7 mouse cellular contexts compared by ENCODE assay signal in the genomic region with DNA sequence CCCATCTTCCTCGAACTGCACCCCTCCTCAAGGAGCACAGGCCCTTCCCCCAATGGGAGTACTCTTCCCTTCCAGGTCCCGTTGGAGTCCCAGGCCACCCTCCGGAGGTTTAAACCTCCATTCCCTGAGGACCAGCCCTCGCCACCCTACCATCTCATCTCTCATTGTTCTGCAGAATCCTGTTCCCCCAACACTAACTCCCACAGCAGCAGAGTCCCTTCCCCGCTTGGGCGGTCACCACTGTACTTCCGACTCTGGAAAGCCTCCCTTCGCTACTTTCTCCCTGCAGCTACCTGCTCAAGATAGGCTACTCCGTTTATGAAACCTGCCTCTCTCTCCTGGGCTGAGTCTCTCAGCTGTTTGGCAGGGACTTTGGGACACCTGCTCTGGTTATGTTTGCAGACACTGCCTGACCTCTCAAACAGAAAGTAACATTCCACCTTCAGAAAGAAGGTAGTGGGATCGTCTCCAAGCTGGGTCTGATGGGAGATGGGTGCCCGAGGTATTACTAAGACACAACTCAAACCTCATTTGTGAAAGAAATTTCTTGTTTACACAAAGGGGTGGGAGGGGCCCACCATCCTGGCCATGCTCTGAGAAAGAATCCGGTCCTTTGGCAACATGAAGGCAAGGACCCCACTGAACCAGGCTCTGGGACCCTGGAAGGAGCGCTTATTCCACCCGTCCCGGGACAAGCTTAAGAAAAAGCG. TPM values are rescaled to one million over a fixed set of nuclear protein-coding genes. Genes with fewer than 3 reads are reported as not detected.
A peak's percentile ranks its signal among the peaks of the same experiment; 100 is the strongest.
DNase-seq lines count a peak whose midpoint lies in the region; ATAC-seq and TF ChIP-seq lines count a peak whose summit lies in the region.

No protein-coding gene starts in this region.

- H3K27ac ChIP-seq in embryonic facial prominence, embryonic 11.5 days (replicated peaks; ENCODE audit: low read depth, low read length), result no peak overlapping the region
- H3K27ac ChIP-seq in hindbrain, embryonic 14.5 days, result no peak overlapping the region
- H3K27ac ChIP-seq in lung, postnatal 0 days (ENCODE audit: low read length), result peak overlapping the region; percentile 72

- H3K4me3 ChIP-seq in embryonic facial prominence, embryonic 11.5 days (ENCODE audit: low read depth, low read length), result peak overlapping the region; percentile 47
- H3K4me3 ChIP-seq in hindbrain, embryonic 14.5 days (replicated peaks; ENCODE audit: low read length), result peak overlapping the region; percentile 90
- H3K4me3 ChIP-seq in lung, postnatal 0 days (ENCODE audit: low read depth, low read length), result peak overlapping the region; percentile 55

- TF ChIP-seq EP300 in lung, postnatal 0 days (IDR thresholded peaks at IDR 0.05), result no peak

- TF ChIP-seq CTCF in lung, postnatal 0 days (IDR thresholded peaks at IDR 0.05), result no peak

- peaks cover 31% of the 10 kb centered on the region for H3K27me3 ChIP-seq in embryonic facial prominence, embryonic 11.5 days (ENCODE audit: control insufficient read depth, insufficient read depth, low read length)
- no peaks in the 10 kb centered on the region for H3K27me3 ChIP-seq in hindbrain, embryonic 14.5 days (ENCODE audit: control insufficient read depth, insufficient read depth, low read length)
- H3K27me3 ChIP-seq in lung, postnatal 0 days (replicated peaks; ENCODE audit: insufficient read depth, low read length), result 0 out of 2 replicates have a peak, but pooled peaks cover 4% of the 10 kb centered on the region

- H3K9me3 ChIP-seq in embryonic facial prominence, embryonic 11.5 days (replicated peaks; ENCODE audit: control insufficient read depth, low read length), result no peaks in the 10 kb centered on the region
- no peaks in the 10 kb centered on the region for H3K9me3 ChIP-seq in hindbrain, embryonic 14.5 days (ENCODE audit: control insufficient read depth, low read length)
- H3K9me3 ChIP-seq in lung, postnatal 0 days (ENCODE audit: low read length), result no peaks in the 10 kb centered on the region

- peak overlapping the region; percentile 79 for H3K4me2 ChIP-seq in embryonic facial prominence, embryonic 11.5 days (ENCODE audit: low read depth, low read length)
- peak overlapping the region; percentile 75 for H3K4me2 ChIP-seq in hindbrain, embryonic 14.5 days (replicated peaks)
- peak overlapping the region; percentile 82 for H3K4me2 ChIP-seq in lung, postnatal 0 days (replicated peaks; ENCODE audit: low read depth, low read length)

- no peak for ATAC-seq in embryonic facial prominence, embryonic 11.5 days (replicated peaks; ENCODE audit: insufficient number of reproducible peaks, low FRiP score, low TSS enrichment, low read depth)
- no peak for ATAC-seq in hindbrain, embryonic 14.5 days (ENCODE audit: low FRiP score)
- ATAC-seq in lung, postnatal 0 days, result no peak

- no peaks in the 10 kb centered on the region for H3K36me3 ChIP-seq in embryonic facial prominence, embryonic 11.5 days (replicated peaks; ENCODE audit: control insufficient read depth, insufficient read depth, low read depth, low read length)
- H3K36me3 ChIP-seq in hindbrain, embryonic 14.5 days (replicated peaks; ENCODE audit: control insufficient read depth, insufficient read depth), result no peaks in the 10 kb centered on the region
- H3K36me3 ChIP-seq in lung, postnatal 0 days (ENCODE audit: insufficient read depth, low read length), result no peaks in the 10 kb centered on the region

- 4% methylated on average over 16 of the region's 16 CpGs for WGBS in embryonic facial prominence, embryonic 11.5 days
- 6% methylated on average over 16 of the region's 16 CpGs for WGBS in hindbrain, embryonic 14.5 days
- WGBS in lung, postnatal 0 days, result 5% methylated on average over 16 of the region's 16 CpGs

- H3K9ac ChIP-seq in embryonic facial prominence, embryonic 11.5 days (replicated peaks; ENCODE audit: low read length), result peak overlapping the region; percentile 32
- peak overlapping the region; percentile 91 for H3K9ac ChIP-seq in hindbrain, embryonic 14.5 days
- H3K9ac ChIP-seq in lung, postnatal 0 days (replicated peaks; ENCODE audit: low read depth), result peak overlapping the region; percentile 74

- DNase-seq in R1 (ENCODE audit: low read depth, low spot score), result peak; percentile 17
- peak; percentile 6 for DNase-seq in embryonic facial prominence, embryonic 11.5 days (ENCODE audit: low spot score)
- no peak for DNase-seq in hindbrain, embryonic 14.5 days (ENCODE audit: low spot score)
- peak; percentile 29 for DNase-seq in lung, postnatal 0 days (ENCODE audit: low spot score)
- DNase-seq in frontal cortex, postnatal 36 days (ENCODE audit: low spot score in 2 of 2), result no peak
- DNase-seq in ovary, adult 18-20 months (ENCODE audit: low spot score), result no peak
- DNase-seq in layer of hippocampus, adult 11-12 months (ENCODE audit: low spot score), result no peak

- peaks cover 4% of the 10 kb centered on the region; the same call in 1 of the 2 replicates for H3K4me1 ChIP-seq in embryonic facial prominence, embryonic 11.5 days (ENCODE audit: control insufficient read depth, insufficient read depth, low read length)
- peaks cover 37% of the 10 kb centered on the region for H3K4me1 ChIP-seq in hindbrain, embryonic 14.5 days (replicated peaks; ENCODE audit: control insufficient read depth, insufficient read depth, low read length)
- H3K4me1 ChIP-seq in lung, postnatal 0 days (ENCODE audit: insufficient read depth, low read depth, low read length), result no peaks in the 10 kb centered on the region; the same call in 1 of the 2 replicates

RNA-seq across cellular contexts. Expression of a gene that starts 1.3 kb away (rescaled TPM):
- 8.2 and 8.4 TPM in 2 replicates for polyA plus RNA-seq in embryonic facial prominence, embryonic 11.5 days (2014; fragmentation: Nextera tagmentation; extraction: Ambion mirVana)
- polyA plus RNA-seq in hindbrain, embryonic 14.5 days (2014; fragmentation: Nextera tagmentation; extraction: Ambion mirVana), result 8.7 and 9.8 TPM in 2 replicates
- 56.8 and 58.6 TPM in 2 replicates for polyA plus RNA-seq in lung, postnatal 0 days (2015; fragmentation: Nextera tagmentation; extraction: Ambion mirVana)

Comparison
In these comparisons a context has a peak if more than half of its experiments do, and no peak if none do; other contexts are left out.
1. DNase-seq: peak in R1 (single experiment), embryonic facial prominence, embryonic 11.5 days (single experiment) and lung, postnatal 0 days (single experiment); none in hindbrain, embryonic 14.5 days (single experiment), frontal cortex, postnatal 36 days (0 of 2), ovary, adult 18-20 months (single experiment) and layer of hippocampus, adult 11-12 months (single experiment).
2. H3K9ac ChIP-seq: peak in every context shown above with its lines; median percentile 91 in hindbrain, embryonic 14.5 days; 74 in lung, postnatal 0 days; 32 in embryonic facial prominence, embryonic 11.5 days.
3. Peak in every context shown above with its lines, with median percentiles within 50 percentile points of each other: H3K4me2 ChIP-seq and H3K4me3 ChIP-seq.